Mouse (Mus musculus): ENCODE data around the gene Dnmt3c.
"Not testable (repeated sequence)": the region's sequence is repeated elsewhere in the genome, so short reads cannot be mapped to it uniquely, and the experiment has no call there.

DNA sequence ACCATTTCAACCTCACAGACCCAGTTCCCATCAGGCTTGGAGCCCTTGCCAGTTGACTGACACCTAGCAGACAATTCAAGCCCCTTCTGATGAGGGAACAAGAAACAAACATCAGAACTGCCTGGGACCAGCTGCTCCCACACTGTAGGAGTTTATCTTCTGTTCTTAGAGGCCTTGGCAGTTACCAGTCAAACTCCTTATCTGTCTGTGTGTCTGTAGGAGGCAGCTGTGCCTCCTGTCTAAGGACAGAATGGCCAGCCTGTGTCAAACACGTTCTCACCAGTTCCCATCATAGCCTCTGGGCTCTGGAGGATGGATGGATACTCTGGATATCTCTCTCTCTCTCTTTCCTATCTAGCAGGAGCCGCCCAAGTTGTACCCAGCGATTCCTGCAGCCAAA is 21.4 kb downstream of the Dnmt3c start:
- TF ChIP-seq POLR2A (IDR thresholded peaks at IDR 0.05; ENCODE audit: low read depth, low read length); CTCF (IDR thresholded peaks at IDR 0.05; ENCODE audit: extremely low read depth, insufficient read depth, insufficient read length, insufficient replicate concordance): not testable (repeated sequence)

All from spleen, adult 2 months (tissue).